ENCODE assay signal across 7 mouse cellular contexts in the genomic region with DNA sequence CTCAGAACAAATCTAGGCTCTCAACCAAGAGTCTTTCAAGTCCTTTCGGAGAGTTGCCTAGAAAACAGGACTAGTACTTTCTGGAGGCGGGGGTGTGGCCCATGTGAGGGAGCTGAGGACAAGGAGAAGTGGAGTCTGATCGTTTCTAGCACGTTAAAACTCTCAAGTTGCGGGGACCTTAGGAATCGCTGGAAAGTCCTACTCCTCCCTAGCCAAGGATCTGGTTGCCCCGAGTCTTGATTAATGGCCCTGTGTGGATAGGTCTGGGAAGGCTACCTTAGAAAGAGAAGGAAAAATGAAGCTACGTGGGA. TPM values are rescaled to one million over a fixed set of nuclear protein-coding genes. Genes with fewer than 3 reads are reported as not detected.
A peak's percentile ranks its signal among the peaks of the same experiment; 100 is the strongest.
DNase-seq lines count a peak whose midpoint lies in the region; ATAC-seq and TF ChIP-seq lines count a peak whose summit lies in the region.

No protein-coding gene starts in this region.

- no peak for ATAC-seq in heart, embryonic 14.5 days (ENCODE audit: insufficient number of reproducible peaks, insufficient read depth, low FRiP score, low read depth)
- no peak for ATAC-seq in liver, embryonic 11.5 days (replicated peaks; ENCODE audit: low FRiP score)
- no peak for ATAC-seq in stomach, postnatal 0 days (ENCODE audit: low FRiP score, low TSS enrichment)

- peak overlapping the region; percentile 86 for H3K4me2 ChIP-seq in heart, embryonic 14.5 days (ENCODE audit: low read length)
- H3K4me2 ChIP-seq in liver, embryonic 11.5 days = peak overlapping the region; percentile 84
- H3K4me2 ChIP-seq in stomach, postnatal 0 days (replicated peaks; ENCODE audit: low read depth) = peak overlapping the region; percentile 93

- peak overlapping the region; percentile 48 for H3ac ChIP-seq in C2C12 (ENCODE audit: control insufficient read depth, insufficient read length, low read depth)

- peak overlapping the region; percentile 78; the same call in 1 of the 2 replicates for H3K9ac ChIP-seq in heart, embryonic 14.5 days (ENCODE audit: low read length)
- no peak overlapping the region for H3K9ac ChIP-seq in liver, embryonic 11.5 days (ENCODE audit: low read depth, low read length)
- peak overlapping the region; percentile 77 for H3K9ac ChIP-seq in stomach, postnatal 0 days (ENCODE audit: low read length)

- no peaks in the 10 kb centered on the region for H3K79me3 ChIP-seq in C2C12 (ENCODE audit: low read depth)

- peak overlapping the region; percentile 61 to 82 for H3K27ac ChIP-seq in heart, embryonic 14.5 days (replicated peaks in 1 of 2; ENCODE audit: control insufficient read depth in 1 of 2, insufficient read depth in 1 of 2, low read depth in 2 of 2, low read length in 2 of 2)
- H3K27ac ChIP-seq in liver, embryonic 11.5 days (ENCODE audit: low read depth, low read length) = no peak overlapping the region
- H3K27ac ChIP-seq in stomach, postnatal 0 days (replicated peaks) = peak overlapping the region; percentile 93

- peaks cover 77% of the 10 kb centered on the region for H3K4me1 ChIP-seq in E14TG2a.4 (replicated peaks; ENCODE audit: low read depth, low read length)
- peaks cover 13 to 55% of the 10 kb centered on the region in 2 experiments; a peak in 3 of 4 replicates for H3K4me1 ChIP-seq in heart, embryonic 14.5 days (ENCODE audit: control insufficient read depth in 2 of 2, insufficient read depth in 2 of 2, low read length in 2 of 2)
- H3K4me1 ChIP-seq in liver, embryonic 11.5 days (replicated peaks; ENCODE audit: control insufficient read depth, insufficient read depth, low read length) = peaks cover 31% of the 10 kb centered on the region
- H3K4me1 ChIP-seq in stomach, postnatal 0 days (replicated peaks; ENCODE audit: control insufficient read depth, insufficient read depth) = peaks cover 4% of the 10 kb centered on the region; the same call in 1 of the 2 replicates

- no peak for DNase-seq in liver, embryonic 11.5 days (ENCODE audit: low spot score)
- peak; percentile 57 for DNase-seq in stomach, postnatal 0 days (ENCODE audit: low spot score)
- DNase-seq in cerebellum, adult 9-10 months = no peak
- no peak for DNase-seq in frontal cortex, postnatal 14 days (ENCODE audit: low spot score in 2 of 2)

- H3K27me3 ChIP-seq in C2C12 (ENCODE audit: control insufficient read depth, insufficient read depth, insufficient read length) (no peaks in the 10 kb centered on the region), E14TG2a.4 (ENCODE audit: insufficient read depth, low read length) (no peaks in the 10 kb centered on the region)
- peaks cover 93% of the 10 kb centered on the region for H3K27me3 ChIP-seq in heart, embryonic 14.5 days (ENCODE audit: control insufficient read depth, insufficient read depth, low read length)
- peaks cover 100% of the 10 kb centered on the region for H3K27me3 ChIP-seq in liver, embryonic 11.5 days (replicated peaks; ENCODE audit: control insufficient read depth, insufficient read depth, low read length)
- H3K27me3 ChIP-seq in stomach, postnatal 0 days (ENCODE audit: control insufficient read depth, insufficient read depth, low read length) = no peaks in the 10 kb centered on the region

- whole genome bisulfite sequencing in heart, embryonic 14.5 days = 3% methylated on average over 8 of the region's 8 CpGs
- 5% methylated on average over 8 of the region's 8 CpGs for WGBS in liver, embryonic 11.5 days
- WGBS in stomach, postnatal 0 days = 1% methylated on average over 8 of the region's 8 CpGs

- H3K36me3 ChIP-seq in C2C12 (ENCODE audit: control insufficient read depth, insufficient read depth) = no peaks in the 10 kb centered on the region
- H3K36me3 ChIP-seq in E14TG2a.4 (ENCODE audit: insufficient read depth, low read length) = peaks cover 20% of the 10 kb centered on the region
- H3K36me3 ChIP-seq in heart, embryonic 14.5 days (ENCODE audit: control insufficient read depth, insufficient read depth, low read length) = peaks cover 18% of the 10 kb centered on the region; the same call in 1 of the 2 replicates
- no peaks in the 10 kb centered on the region for H3K36me3 ChIP-seq in liver, embryonic 11.5 days (ENCODE audit: control insufficient read depth, insufficient read depth, low read length)
- H3K36me3 ChIP-seq in stomach, postnatal 0 days (ENCODE audit: control insufficient read depth, insufficient read depth, low read length) = no peaks in the 10 kb centered on the region; the same call in 1 of the 2 replicates

- peak overlapping the region; percentile 15 for H3K4me3 ChIP-seq in C2C12 (ENCODE audit: insufficient read depth, poor library complexity, severe bottlenecking)
- H3K4me3 ChIP-seq in E14TG2a.4 (replicated peaks; ENCODE audit: low read length) = peak overlapping the region; percentile 85
- H3K4me3 ChIP-seq in heart, embryonic 14.5 days (ENCODE audit: control insufficient read depth in 1 of 2, insufficient read depth in 1 of 2, low read depth in 1 of 2, low read length in 2 of 2) = peak overlapping the region; percentile 52 to 62
- H3K4me3 ChIP-seq in liver, embryonic 11.5 days (ENCODE audit: low read depth, low read length) = peak overlapping the region; percentile 49; the same call in 1 of the 2 replicates
- peak overlapping the region; percentile 72 for H3K4me3 ChIP-seq in stomach, postnatal 0 days (ENCODE audit: low read depth, low read length)

- no peak for TF ChIP-seq EP300 in stomach, postnatal 0 days (optimal IDR thresholded peaks at IDR 0.05)

- H3K9me3 ChIP-seq in E14TG2a.4 (ENCODE audit: low read length) = no peaks in the 10 kb centered on the region
- H3K9me3 ChIP-seq in heart, embryonic 14.5 days (ENCODE audit: control insufficient read depth, low read length) = no peaks in the 10 kb centered on the region
- H3K9me3 ChIP-seq in liver, embryonic 11.5 days (ENCODE audit: control insufficient read depth, low read length) = no peaks in the 10 kb centered on the region
- no peaks in the 10 kb centered on the region for H3K9me3 ChIP-seq in stomach, postnatal 0 days (ENCODE audit: control insufficient read depth, low read length)

- no peaks in the 10 kb centered on the region for H3K79me2 ChIP-seq in C2C12 (ENCODE audit: control insufficient read depth, insufficient read depth)

- no peak for TF ChIP-seq CTCF in C2C12 (IDR thresholded peaks at IDR 0.05; ENCODE audit: control insufficient read depth, insufficient read depth, insufficient read length)
- no peak for TF ChIP-seq CTCF in E14TG2a.4 (conservative IDR thresholded peaks at IDR 0.05; ENCODE audit: low read length)
- no peak for TF ChIP-seq CTCF in stomach, postnatal 0 days (IDR thresholded peaks at IDR 0.05; ENCODE audit: low read depth)

TF ChIP-seq in C2C12, 6 proteins besides CTCF, POLR2A, EP300 and RAD21:
- TF ChIP-seq MAX (IDR thresholded peaks at IDR 0.05) = no peak
- no peak for TF ChIP-seq CEBPB (IDR thresholded peaks at IDR 0.05; ENCODE audit: low read depth)
- no peak for TF ChIP-seq MYOG (IDR thresholded peaks at IDR 0.05; ENCODE audit: control insufficient read depth, extremely low read depth, insufficient read length)
- no peak for TF ChIP-seq FOSL1 (IDR thresholded peaks at IDR 0.05; ENCODE audit: insufficient read depth, low read length, poor library complexity, severe bottlenecking)
- no peak for TF ChIP-seq USF1 (IDR thresholded peaks at IDR 0.05; ENCODE audit: low read depth)
- no peak for TF ChIP-seq MYOD1 (IDR thresholded peaks at IDR 0.05; ENCODE audit: control insufficient read depth, insufficient read length, low read depth)

RNA-seq across cellular contexts. Expression of a gene that starts 6.0 kb away (rescaled TPM):
- polyA plus RNA-seq in C2C12 (2012; fragmentation: generic; extraction: Trizol) = 22.9 TPM
- 47.7 and 55.1 TPM in 2 replicates for polyA plus RNA-seq in heart, embryonic 14.5 days (2014; fragmentation: Nextera tagmentation; extraction: Ambion mirVana)
- 7.1 and 10.2 TPM in 2 replicates for polyA plus RNA-seq in liver, embryonic 11.5 days (2014; fragmentation: Nextera tagmentation; extraction: Ambion mirVana)
- 81.0 and 94.8 TPM in 2 replicates for polyA plus RNA-seq in stomach, postnatal 0 days (2015; fragmentation: Nextera tagmentation; extraction: Ambion mirVana)

RNA-seq across cellular contexts. Expression of a gene that starts 24.3 kb away (rescaled TPM):
- polyA plus RNA-seq in C2C12 (2012; fragmentation: generic; extraction: Trizol) = 27.6 TPM
- 18.3 and 22.0 TPM in 2 replicates for polyA plus RNA-seq in heart, embryonic 14.5 days (2014; fragmentation: Nextera tagmentation; extraction: Ambion mirVana)
- 46.8 and 49.6 TPM in 2 replicates for polyA plus RNA-seq in liver, embryonic 11.5 days (2014; fragmentation: Nextera tagmentation; extraction: Ambion mirVana)
- 26.3 and 27.3 TPM in 2 replicates for polyA plus RNA-seq in stomach, postnatal 0 days (2015; fragmentation: Nextera tagmentation; extraction: Ambion mirVana)

RNA-seq across cellular contexts. Expression of a gene that starts 25.7 kb away (rescaled TPM):
- not detected for polyA plus RNA-seq in C2C12 (2012; fragmentation: generic; extraction: Trizol)
- polyA plus RNA-seq in heart, embryonic 14.5 days (2014; fragmentation: Nextera tagmentation; extraction: Ambion mirVana) = not detected in 2 replicates
- 0.43 and 1.2 TPM in 2 replicates for polyA plus RNA-seq in liver, embryonic 11.5 days (2014; fragmentation: Nextera tagmentation; extraction: Ambion mirVana)
- 0.28 and 0.57 TPM in 2 replicates for polyA plus RNA-seq in stomach, postnatal 0 days (2015; fragmentation: Nextera tagmentation; extraction: Ambion mirVana)

Comparison
In these comparisons a context has a peak if more than half of its experiments do, and no peak if none do; other contexts are left out.
1. H3K4me3 ChIP-seq: peak in every context shown above with its lines; median percentile 85 in E14TG2a.4; 72 in stomach, postnatal 0 days; 57 in heart, embryonic 14.5 days; 49 in liver, embryonic 11.5 days; 15 in C2C12.